Comparison of ENCODE assay signal across 13 mouse cellular contexts in genomic region chr2:93696181-93696641, GRCm38 (mm10). TPM values are rescaled to one million over a fixed set of nuclear protein-coding genes. Genes with fewer than 3 reads are reported as not detected.
DNase-seq lines count a peak whose midpoint lies in the region; ATAC-seq lines count a peak whose summit lies in the region.
"Had no signal": no experiment of that assay in that cellular context is flagged by ENCODE, and none has a peak within 500 bp of the region (broad histone marks: within the 10 kb centered on the region; RNA-seq: fewer than 3 reads in every experiment).

No protein-coding gene starts in this region.

- H3K27me3 ChIP-seq in heart, embryonic 13.5 days (replicated peaks), result no peaks in the 10 kb centered on the region
- no peaks in the 10 kb centered on the region for H3K27me3 ChIP-seq in midbrain, embryonic 11.5 days (ENCODE audit: control insufficient read depth, insufficient read depth, low read length)
- H3K27me3 ChIP-seq in midbrain, embryonic 14.5 days (ENCODE audit: control insufficient read depth, insufficient read depth, low read length), result no peaks in the 10 kb centered on the region
- H3K27me3 ChIP-seq: CH12.LX; neural tube, embryonic 12.5 days had no signal

- ATAC-seq in heart, embryonic 13.5 days (ENCODE audit: extremely low read depth, insufficient number of reproducible peaks, low FRiP score, low TSS enrichment), result peak; percentile 64; the same call in 1 of the 2 replicates
- peak; percentile 35; the same call in 1 of the 2 replicates for ATAC-seq in midbrain, embryonic 11.5 days (ENCODE audit: low FRiP score)
- no peak for ATAC-seq in midbrain, embryonic 14.5 days (ENCODE audit: low FRiP score, low TSS enrichment)
- ATAC-seq in megakaryocyte, adult 5-6 weeks (ENCODE audit: poor library complexity, severe bottlenecking), result no peak

- no peaks in the 10 kb centered on the region for H3K9me3 ChIP-seq in heart, embryonic 13.5 days
- no peaks in the 10 kb centered on the region for H3K9me3 ChIP-seq in midbrain, embryonic 11.5 days (ENCODE audit: control insufficient read depth, low read length)
- H3K9me3 ChIP-seq in midbrain, embryonic 14.5 days (ENCODE audit: control insufficient read depth, low read length), result no peaks in the 10 kb centered on the region
- H3K9me3 ChIP-seq: neural tube, embryonic 12.5 days had no signal

- H3K36me3 ChIP-seq in heart, embryonic 13.5 days, result peaks cover 19% of the 10 kb centered on the region
- H3K36me3 ChIP-seq in midbrain, embryonic 11.5 days (ENCODE audit: control insufficient read depth, insufficient read depth, low read length), result no peaks in the 10 kb centered on the region
- peaks cover 12% of the 10 kb centered on the region for H3K36me3 ChIP-seq in midbrain, embryonic 14.5 days (ENCODE audit: control insufficient read depth, insufficient read depth, low read length)

- H3K4me1 ChIP-seq in heart, embryonic 13.5 days, result peaks cover 46% of the 10 kb centered on the region
- peaks cover 16% of the 10 kb centered on the region for H3K4me1 ChIP-seq in midbrain, embryonic 11.5 days (ENCODE audit: control insufficient read depth, insufficient read depth, low read length)
- no peaks in the 10 kb centered on the region for H3K4me1 ChIP-seq in midbrain, embryonic 14.5 days (ENCODE audit: control insufficient read depth, insufficient read depth, low read length)

- peak overlapping the region; percentile 26 for H3K4me3 ChIP-seq in heart, embryonic 13.5 days
- H3K4me3 ChIP-seq in midbrain, embryonic 11.5 days (ENCODE audit: low read depth, low read length), result no peak overlapping the region
- no peak overlapping the region for H3K4me3 ChIP-seq in midbrain, embryonic 14.5 days (replicated peaks; ENCODE audit: low read depth, low read length)
- H3K4me3 ChIP-seq: layer of hippocampus, adult 2 months; neural tube, embryonic 12.5 days had no signal

- H3K9ac ChIP-seq in heart, embryonic 13.5 days, result peak overlapping the region; percentile 65
- H3K9ac ChIP-seq in midbrain, embryonic 11.5 days (ENCODE audit: low read length), result peak overlapping the region; percentile 18; the same call in 1 of the 2 replicates
- no peak overlapping the region for H3K9ac ChIP-seq in midbrain, embryonic 14.5 days (replicated peaks; ENCODE audit: low read length)

- no peak for DNase-seq in heart, postnatal 36 days
- peak; percentile 86 for DNase-seq in midbrain, embryonic 11.5 days (ENCODE audit: low spot score, missing footprints)
- no peak for DNase-seq in midbrain, embryonic 14.5 days
- DNase-seq in induced T-regulatory cell, adult 2 months (ENCODE audit: low read depth), result peak; percentile 50
- peak; percentile 35 for DNase-seq in thymus, postnatal 25 days
- no peak for DNase-seq in T-cell, adult 2 months (ENCODE audit: low spot score)
- DNase-seq: adrenal gland, postnatal 36 days had no signal

- intact Hi-C loops in heart, postnatal 36 days (cut with DNase I), result no loop called here

- H3K27ac ChIP-seq in heart, embryonic 13.5 days (replicated peaks), result peak overlapping the region; percentile 88
- H3K27ac ChIP-seq in midbrain, embryonic 11.5 days (ENCODE audit: low read depth, low read length), result no peak overlapping the region
- no peak overlapping the region for H3K27ac ChIP-seq in midbrain, embryonic 14.5 days (replicated peaks; ENCODE audit: low read depth, low read length)
- H3K27ac ChIP-seq: layer of hippocampus, adult 2 months; neural tube, embryonic 12.5 days had no signal

- peak overlapping the region; percentile 61 for H3K4me2 ChIP-seq in heart, embryonic 13.5 days
- H3K4me2 ChIP-seq in midbrain, embryonic 11.5 days, result no peak overlapping the region
- H3K4me2 ChIP-seq in midbrain, embryonic 14.5 days (ENCODE audit: low read length), result no peak overlapping the region
- H3K4me2 ChIP-seq: neural tube, embryonic 12.5 days had no signal

- WGBS in heart, embryonic 13.5 days, result 20% methylated on average over 9 of the region's 10 CpGs
- 31% methylated on average over 10 of the region's 10 CpGs for WGBS in midbrain, embryonic 11.5 days
- WGBS in midbrain, embryonic 14.5 days, result 47% methylated on average over 8 of the region's 10 CpGs

RNA-seq across cellular contexts. Expression of gene Alx4, which starts 54.0 kb away (rescaled TPM):
- polyA plus RNA-seq in heart, embryonic 13.5 days (2015; fragmentation: Nextera tagmentation; extraction: Ambion mirVana), result 0.09 and 0.16 TPM in 2 replicates
- under 1 TPM; 0.19 to 0.22 TPM for total RNA-seq in heart, postnatal 36 days (2021)
- polyA plus RNA-seq in midbrain, embryonic 11.5 days (2014; fragmentation: Nextera tagmentation; extraction: Ambion mirVana), result 3.9 and 4.4 TPM in 2 replicates
- polyA plus RNA-seq in midbrain, embryonic 14.5 days (2014; fragmentation: Nextera tagmentation; extraction: Ambion mirVana), result 0.05 and 0.80 TPM in 2 replicates
- total RNA-seq in megakaryocyte, adult 5-6 weeks (2015), result not detected in 2 replicates
- total RNA-seq in megakaryocyte, adult 5-6 weeks (2017), result not detected in 2 replicates
- total RNA-seq: CH12.LX had no signal
- polyA plus RNA-seq: small intestine, adult 2 months had no signal

Comparison
In these comparisons a context has a peak if more than half of its experiments do, and no peak if none do; other contexts are left out.
1. ATAC-seq: peak in heart, embryonic 13.5 days (single experiment) and midbrain, embryonic 11.5 days (single experiment); none in midbrain, embryonic 14.5 days (single experiment) and megakaryocyte, adult 5-6 weeks (single experiment).
2. DNase-seq: peak in midbrain, embryonic 11.5 days (single experiment), induced T-regulatory cell, adult 2 months (single experiment) and thymus, postnatal 25 days (single experiment); none in heart, postnatal 36 days (0 of 2), midbrain, embryonic 14.5 days (single experiment) and T-cell, adult 2 months (single experiment).